Mouse (Mus musculus) inflammation-experienced regulatory T-cells, adult 6 months (primary cell): ENCODE data around the gene Alg12. TPM values are rescaled to one million over a fixed set of nuclear protein-coding genes. Genes with fewer than 3 reads are reported as not detected.
A peak's percentile ranks its signal among the peaks of the same experiment; 100 is the strongest.

Experiments used
- ATAC-seq: one replicate; pipeline ENCODE4 v1.8.0; 2017
- polyA plus RNA-seq, 3 experiments: library from polyadenylated mRNA; unstranded; fragments of 100-300 nt; shearing (Covaris generic); gene quantifications; one replicate each; pipeline ENCODE4 v1.2.1; 2017

Alg12 gene
- polyA plus RNA-seq, 3 experiments from 2014 or later, result 12.8 to 22.4 (median 15.8) TPM

DNA sequence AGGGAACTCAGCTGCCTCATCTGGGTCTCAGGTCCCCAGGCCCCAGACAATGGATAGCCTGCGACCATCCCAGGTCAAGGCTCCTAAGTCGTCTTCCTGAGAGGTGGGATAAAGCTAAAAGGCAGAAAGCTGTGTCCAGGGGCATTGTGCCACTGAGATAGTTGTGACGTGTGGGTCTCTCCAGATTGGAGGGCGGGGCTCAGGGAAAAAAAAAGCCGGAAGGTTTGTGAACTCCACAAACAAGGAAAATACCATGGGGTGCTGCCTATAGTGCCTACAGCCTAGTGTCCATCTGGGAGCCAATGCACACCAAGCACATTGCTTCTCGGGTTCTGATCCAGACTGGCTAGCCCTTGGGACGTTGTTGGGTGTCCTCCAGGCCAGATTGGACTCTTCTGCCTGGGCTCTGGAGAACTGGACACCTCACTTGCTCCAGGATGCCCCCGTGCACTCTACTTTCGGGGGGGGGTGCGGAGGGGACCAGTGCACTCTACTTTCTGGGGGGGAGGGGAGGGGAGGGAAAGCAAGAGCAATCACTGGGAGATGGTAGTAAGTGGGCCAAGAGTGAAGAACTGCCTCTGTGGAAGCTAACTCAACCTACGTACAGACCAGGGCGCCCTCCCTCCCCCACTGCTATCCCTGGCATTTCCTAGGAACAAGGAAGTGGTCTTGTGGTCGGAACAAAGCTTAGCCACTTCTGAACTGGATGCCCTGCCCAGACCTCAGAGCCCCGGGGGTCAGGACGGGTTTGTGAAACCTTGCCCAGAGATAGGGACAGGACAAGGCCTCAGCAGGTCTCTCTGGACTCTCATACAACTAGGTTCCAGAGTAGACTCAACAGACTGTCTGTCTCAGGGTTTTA, 36.1 kb upstream of the Alg12 start:
- ATAC-seq, result no peak

DNA sequence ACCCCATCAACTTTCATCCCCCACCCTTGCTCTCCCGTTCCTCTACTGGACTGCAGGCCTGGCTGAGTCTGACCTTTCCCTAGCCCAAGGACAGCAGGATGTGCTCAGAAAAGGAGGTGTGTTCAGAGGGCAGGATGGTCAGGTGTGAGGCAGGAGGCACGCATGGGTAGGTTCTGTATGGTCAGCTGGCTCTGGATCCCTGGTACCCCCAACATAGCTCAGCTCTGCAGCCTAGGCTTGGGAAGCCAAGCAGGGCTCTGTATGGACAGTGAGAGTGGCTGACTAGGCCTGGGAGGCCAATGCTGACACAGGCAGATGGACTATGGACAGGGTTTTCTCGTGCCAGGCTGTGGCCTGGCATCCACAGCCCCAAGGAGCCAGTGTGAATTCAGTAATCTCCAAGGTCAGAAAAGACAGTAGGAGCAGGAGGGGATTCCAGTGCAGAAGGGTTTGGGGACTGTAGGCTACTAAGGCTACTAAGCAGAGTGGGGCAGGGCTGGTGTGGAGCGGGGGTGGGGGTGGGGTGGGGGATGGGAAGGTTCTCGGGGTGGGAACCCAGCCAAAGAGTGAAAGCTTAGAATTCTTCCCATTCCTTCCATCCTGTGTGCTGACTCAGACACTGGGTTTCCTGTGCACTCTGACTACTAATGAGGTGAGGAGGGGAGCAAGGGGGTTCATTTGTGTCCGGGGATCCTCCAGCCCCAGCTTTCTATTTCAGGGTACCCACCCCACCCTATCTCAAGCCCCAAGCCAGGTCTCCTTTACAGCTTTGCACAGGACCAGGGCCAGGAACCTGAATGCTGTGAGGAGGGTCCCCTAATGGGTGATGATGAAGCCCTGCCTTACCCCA, 35.2 kb upstream of the Alg12 start:
- no peak for ATAC-seq

DNA sequence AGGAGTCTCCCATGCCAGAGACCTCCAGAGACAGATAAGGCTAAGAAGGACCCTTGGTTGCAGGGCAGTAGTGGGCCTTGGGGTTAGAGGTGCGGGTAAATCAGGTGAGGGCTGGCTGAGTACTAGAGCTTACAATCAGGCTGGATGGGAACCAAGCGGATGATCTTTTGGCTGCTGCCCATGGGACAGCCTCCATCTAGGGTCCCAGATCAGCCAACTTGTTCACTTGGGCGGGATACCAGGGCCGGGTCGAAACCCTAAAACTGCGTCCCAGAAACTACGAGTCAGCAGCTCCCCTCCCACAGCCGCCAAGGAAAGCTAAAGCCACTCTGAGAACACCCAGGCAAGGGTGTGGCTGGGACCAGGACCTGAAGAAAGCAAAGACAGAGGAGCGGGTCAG, 34.0 kb upstream of the Alg12 start:
- ATAC-seq, result no peak

- no peak for ATAC-seq
Measured at GRCm38 (mm10) chr15:88851507-88852149, 32.5 kb upstream of the Alg12 start.

- no peak for ATAC-seq
Measured at GRCm38 (mm10) chr15:88851076-88851475, 32.0 kb upstream of the Alg12 start.

GRCm38 (mm10) chr15:88850146-88850826, 31.2 kb upstream of the Alg12 start:
- no peak for ATAC-seq

DNA sequence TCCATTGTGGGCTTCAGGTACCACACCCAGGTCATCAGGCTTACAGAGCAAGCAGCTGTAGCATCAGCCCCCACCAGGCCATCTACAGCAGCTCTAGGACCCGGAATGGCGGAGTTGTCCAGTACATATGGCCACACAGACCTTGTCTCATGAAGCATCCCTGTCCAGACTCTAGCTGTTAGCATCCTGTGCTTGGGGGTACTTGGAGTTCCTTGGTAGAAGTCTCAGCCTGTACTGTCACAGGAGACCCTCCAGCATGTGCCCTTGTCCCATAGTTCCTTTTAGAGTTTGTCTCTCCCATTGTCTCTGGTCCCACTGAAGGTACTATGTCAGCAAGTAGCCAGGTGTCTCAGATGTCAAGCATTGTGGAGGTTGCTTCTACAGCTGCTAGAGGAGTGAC, 30.5 kb upstream of the Alg12 start:
- no peak for ATAC-seq

DNA sequence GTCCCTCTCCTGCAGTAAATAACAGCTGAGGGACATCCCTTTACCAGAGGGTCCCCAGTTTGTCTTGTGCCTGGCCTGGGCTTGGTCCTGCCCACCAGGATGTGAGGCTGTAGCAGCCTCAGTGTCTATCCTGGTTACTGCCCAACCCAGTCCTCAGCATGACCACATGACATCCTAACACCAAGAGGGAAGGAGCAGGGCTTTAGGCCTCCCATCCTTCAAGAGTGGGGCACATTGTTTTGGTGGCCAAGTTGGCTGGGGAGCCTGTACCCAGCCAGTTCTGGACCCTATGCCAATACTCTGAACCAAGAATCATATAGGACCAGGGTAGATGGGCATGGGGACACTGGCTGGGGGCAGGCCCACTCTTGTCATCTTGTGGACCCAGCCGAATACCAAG, 29.5 kb upstream of the Alg12 start:
- no peak for ATAC-seq

DNA sequence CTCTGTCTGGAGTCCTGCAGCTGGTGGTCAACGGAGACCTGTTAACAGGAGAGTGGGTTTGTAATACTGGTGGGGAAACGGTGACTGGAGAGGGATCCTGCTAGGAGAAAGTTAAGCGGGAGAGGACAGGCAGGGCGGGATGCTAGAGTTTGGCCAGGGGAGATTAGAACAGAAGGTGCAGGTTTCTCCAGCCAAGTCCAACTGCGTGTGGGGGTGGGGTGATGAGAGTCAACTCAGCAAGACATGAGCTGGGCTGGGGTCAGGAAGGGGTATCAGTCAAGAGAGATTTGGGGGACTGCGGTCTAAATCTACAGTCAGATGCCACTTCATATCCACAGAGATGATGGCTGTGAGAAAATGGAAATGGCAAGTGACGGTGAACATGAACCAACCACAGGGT, 25.8 kb upstream of the Alg12 start:
- ATAC-seq, result no peak

GRCm38 (mm10) chr15:88843486-88844097, 24.5 kb upstream of the Alg12 start:
- no peak for ATAC-seq

DNA sequence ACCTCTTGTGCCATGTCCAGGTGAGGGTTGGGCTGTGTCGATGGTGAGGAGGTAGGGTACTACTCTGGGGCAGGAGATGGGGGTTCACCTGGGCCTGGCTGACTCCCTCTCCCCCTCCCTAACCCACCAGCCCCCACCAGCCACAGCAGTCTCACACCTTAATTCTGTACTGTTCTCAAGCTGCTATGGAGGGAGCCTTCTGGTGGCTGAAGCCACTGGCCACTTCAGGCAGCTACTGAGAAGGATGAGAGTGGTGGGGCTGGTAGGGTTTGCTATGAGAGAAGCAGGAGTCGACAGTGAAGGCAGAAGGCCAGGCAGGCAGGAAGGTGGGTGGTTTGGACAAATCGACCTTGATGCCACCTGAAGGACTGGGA, 23.2 kb upstream of the Alg12 start:
- ATAC-seq, result no peak

DNA sequence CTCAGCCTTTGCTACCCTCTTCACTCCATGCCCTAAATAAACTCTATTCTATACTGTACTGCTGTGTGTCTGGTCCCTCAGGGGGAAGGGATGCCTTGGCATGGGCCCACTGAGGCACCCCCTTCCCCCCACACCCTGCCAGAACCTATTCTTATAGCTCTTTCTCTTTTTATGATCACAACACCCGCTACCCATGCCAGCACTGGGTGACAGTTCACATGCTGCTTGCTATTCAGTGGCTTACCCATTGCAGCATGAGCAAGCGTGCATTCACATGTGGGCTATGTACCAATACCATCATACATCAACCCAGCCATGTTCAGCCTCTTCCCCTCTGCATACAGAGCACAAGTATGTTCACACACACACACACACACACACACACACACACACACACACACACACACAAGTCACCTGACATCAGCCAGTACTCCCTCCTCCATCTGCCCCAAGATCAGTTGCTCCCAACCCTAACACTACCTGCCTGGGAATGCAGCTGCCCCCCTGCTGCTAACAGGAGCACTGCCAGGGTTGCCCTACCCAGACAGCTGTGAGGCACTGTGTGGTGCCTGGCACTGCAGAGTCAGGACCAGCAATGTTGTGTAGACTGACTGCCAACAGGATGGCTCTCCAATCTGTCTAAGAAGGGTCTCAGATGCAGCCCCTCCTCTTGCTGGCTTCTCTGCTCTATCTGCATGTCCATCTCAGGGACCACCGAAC, 22.6 kb upstream of the Alg12 start:
- ATAC-seq, result no peak

DNA sequence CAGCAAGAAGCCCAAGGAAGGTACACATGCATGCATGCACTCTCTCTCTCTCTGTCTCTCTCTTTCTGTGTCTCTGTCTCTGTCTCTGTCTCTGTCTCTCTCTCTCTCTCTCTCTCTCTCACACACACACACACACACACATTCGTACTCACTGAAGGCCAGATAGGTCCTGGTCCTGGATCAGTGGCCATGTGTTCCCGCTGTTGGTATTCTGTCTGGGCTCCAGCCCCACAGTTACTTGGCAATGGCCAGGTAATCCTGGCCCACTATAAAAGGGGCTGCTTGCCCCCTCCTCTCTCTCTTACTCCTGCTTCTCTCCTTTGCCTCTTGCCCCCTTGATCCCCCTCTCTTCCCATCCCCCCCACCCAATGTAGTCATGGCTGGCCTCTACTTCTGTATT, 22.0 kb upstream of the Alg12 start:
- no peak for ATAC-seq

- ATAC-seq, result no peak
Measured at GRCm38 (mm10) chr15:88840126-88840525, 21.0 kb upstream of the Alg12 start.

DNA sequence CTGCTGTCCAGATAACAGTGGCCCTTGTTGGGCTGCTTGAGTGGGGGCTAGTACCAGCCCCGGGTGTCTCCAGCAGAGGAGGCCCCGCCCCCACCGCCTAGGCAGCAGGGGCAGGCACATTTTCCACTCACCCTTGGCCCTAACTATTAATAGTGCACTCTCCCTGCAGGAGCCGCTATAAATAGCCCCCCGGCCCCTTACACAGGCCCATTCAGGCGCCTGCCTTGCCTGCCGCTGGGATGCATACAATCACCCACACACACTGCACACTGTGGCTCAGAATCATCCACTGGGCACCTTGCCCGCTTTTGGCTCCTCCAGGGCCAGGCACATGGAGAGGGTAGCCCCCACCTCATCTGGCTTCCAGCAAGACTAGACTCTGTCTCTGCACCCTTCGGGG, 20.2 kb upstream of the Alg12 start:
- no peak for ATAC-seq

DNA sequence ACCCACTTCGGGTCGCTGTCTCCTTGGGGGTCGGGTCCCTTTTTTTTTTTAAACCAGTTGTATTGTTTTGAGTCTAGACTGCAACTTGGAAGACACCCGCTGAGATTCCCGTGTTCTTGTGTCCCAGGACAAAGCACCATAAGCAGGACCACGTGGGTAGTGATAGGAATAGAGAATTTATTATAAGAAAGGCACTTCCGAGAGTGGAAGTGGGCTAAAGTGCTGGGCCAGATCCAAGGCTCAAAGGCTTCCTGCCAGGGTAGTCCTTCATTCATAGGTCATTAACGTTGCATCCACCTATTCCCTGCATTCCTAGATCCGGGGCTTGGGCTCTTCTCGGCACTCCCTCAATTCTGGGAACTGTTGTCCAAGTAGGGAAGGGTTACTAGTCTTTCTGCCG, 18.9 kb upstream of the Alg12 start:
- ATAC-seq, result no peak

GRCm38 (mm10) chr15:88837199-88837932, 18.2 kb upstream of the Alg12 start:
- ATAC-seq, result peak; percentile 89

- ATAC-seq, result no peak
Measured at GRCm38 (mm10) chr15:88836571-88836970, 17.5 kb upstream of the Alg12 start.

- ATAC-seq, result no peak
Measured at GRCm38 (mm10) chr15:88836031-88836430, 16.9 kb upstream of the Alg12 start.

DNA sequence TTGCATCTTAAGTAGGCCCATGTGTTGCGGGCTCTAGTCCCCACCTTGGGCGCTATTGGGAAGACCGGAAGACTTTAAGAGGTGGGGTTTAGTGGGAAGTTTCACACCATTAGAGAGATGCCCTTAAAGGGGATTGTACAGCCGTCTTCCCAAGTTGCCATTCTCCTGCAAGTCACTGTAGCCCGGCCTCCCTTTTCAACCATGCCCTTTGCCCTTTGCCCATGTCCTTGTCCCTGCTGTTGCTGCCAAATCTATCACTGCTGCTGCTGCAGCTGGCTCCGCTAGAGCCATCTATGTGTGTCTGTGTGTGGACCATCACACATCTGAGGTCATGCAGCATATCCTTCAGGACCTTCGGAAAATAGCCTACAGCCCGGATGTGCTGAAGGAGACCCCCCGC, 13.4 kb upstream of the Alg12 start:
- ATAC-seq, result no peak

GRCm38 (mm10) chr15:88831482-88831881, 12.4 kb upstream of the Alg12 start:
- no peak for ATAC-seq
